Mouse (Mus musculus): Measurements from ENCODE around the gene Ndufs7.

- no peak for TF ChIP-seq POLR2A (IDR thresholded peaks at IDR 0.05; ENCODE audit: borderline replicate concordance, extremely low read depth, insufficient read depth, insufficient read length, poor library complexity, severe bottlenecking)
- no peak for TF ChIP-seq CTCF (IDR thresholded peaks at IDR 0.05; ENCODE audit: borderline replicate concordance, extremely low read depth, insufficient read depth, insufficient read length)
These were observed 52.5 kb downstream of the Ndufs7 start for GRCm38 (mm10) chr10:80301256-80302081.
